Mouse (Mus musculus) G1E (cell line): ENCODE measurements around the gene Tsga10ip.

ENCODE experiments used
- CTCF ChIP-seq: IDR thresholded peaks from 2 replicates; pipeline ENCODE4 v1.5.1; 2012; ENCODE audit warnings: low read depth, low read length, inconsistent platforms, mixed read lengths
- TAL1 ChIP-seq: conservative IDR thresholded peaks from 2 replicates; pipeline ENCODE4 v1.6.1; 2012; ENCODE audit warnings: low read depth, low read length, inconsistent platforms, mixed read lengths

DNA sequence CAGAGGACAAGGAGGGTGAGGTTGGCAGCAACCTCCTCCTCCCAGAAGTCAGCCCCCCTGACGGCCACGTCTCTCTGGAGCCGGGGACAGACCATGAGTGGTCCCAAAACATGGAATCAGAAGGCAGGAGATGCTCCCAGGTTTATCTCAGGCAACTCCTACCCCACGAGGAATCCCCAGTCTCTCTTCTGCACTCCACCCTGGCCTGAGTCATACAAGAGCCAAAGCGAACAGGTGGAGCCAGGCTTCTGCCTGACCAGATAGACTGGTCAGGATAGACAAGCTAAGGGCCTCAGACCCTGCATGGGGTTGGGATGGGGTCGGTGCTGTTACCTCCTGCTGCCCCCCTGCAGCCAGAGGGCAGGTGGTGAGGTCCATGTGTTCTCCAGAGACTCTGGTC, 54.3 kb downstream of the Tsga10ip start:
- TF ChIP-seq CTCF (no peak), TAL1 (no peak)
